Mouse (Mus musculus) ZHBTc4 (cell line): ENCODE results near the gene Gm16181.

Source experiments
- DNase-seq: peaks from one replicate; pipeline ENCODE4 v3.0.0-alpha.2; 2011; ENCODE audit warnings: low read depth, low spot score

Gm16181 gene

DNA sequence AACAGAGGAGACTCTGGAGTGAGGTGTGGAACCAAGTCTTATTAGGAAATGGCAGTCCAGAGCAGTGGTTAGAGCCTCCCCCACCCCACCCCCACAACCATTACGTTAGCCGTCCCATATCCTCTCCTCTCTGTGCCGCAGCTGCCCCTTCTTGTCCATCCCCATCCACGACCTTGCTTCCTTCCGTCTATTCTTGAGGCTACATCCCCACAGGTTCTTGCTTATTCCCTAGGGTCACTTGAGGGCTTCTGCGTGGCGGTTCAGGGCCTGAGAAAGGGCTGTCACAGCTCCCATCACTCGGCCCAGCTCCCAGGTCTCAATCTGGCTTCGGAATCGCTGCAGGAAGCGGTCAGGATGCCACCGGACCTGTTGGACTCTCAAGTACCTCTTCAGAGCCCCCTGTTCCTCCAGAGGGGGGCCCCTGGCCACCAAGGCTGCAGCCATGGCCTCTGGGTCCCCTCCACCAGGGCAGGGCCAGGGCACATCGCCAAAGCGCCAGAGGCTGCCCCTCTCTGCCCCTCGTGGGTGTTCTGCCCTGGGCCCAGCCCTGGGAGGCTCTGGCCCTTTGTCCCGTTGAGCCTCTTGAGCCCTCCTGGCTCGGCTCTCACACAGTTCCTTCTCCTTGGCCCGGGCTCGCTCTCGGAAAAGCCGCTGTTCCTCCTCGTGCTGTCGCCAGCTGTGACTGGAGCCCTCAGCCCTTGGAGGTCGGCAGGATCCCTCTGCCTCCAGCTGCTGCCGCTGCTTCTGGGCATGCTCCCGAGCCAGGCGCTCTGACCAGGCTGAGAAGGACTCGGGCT is at the start of gene Gm16181:
Gene Gm16181, plus strand, starts transcription at position 679 of the 797 bp plus-strand sequence.
- DNase-seq: peak; percentile 44

DNA sequence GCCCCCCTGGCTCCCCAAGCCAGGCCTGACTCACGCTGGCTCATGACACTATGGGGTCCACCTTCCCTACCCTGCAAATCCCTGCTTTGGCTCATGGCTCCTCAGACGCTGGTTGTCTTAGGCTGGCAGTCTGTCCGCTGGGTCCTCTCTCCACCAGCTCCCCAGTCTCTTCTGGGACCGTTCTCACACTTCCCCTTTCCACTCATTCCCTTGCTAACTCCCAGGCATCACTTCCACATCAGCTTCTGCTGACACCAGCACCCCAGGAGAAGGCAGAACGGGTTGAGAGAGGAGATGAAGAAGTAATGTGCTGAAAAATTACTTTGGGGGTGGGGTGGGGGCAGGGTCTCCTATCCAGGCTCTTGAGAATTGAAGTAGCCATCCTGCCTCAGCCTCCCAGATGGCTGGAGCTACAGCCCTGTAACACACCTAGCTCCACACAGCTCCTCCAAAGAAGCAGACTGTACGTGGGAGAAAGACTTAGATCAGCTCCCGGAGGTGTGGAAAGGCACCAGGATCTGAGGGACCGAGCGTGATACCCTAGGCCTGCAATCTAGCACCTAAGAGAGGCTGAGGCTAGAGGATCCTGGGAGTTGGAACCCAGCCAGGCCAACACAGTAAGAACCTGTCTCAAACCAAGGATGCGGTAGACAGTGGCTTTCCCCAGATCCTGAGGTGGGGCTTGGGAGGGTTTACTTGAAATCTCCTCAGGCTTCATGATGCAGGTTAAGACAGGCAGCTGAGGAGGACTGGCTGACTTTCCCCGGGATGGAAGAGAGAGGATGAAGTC is 48.0 kb upstream of the Gm16181 start:
- DNase-seq: no peak

GRCm38 (mm10) chr17:35173329-35173728 is 47.3 kb upstream of the Gm16181 start:
- no peak for DNase-seq

- no peak for DNase-seq
Measured at GRCm38 (mm10) chr17:35174201-35174977, 46.2 kb upstream of the Gm16181 start.

GRCm38 (mm10) chr17:35175382-35175781 is 45.3 kb upstream of the Gm16181 start:
- DNase-seq: no peak

GRCm38 (mm10) chr17:35175968-35176367 is 44.7 kb upstream of the Gm16181 start, which contains the start of gene Aif1:
Gene Aif1, minus strand, starts transcription at chr17:35176068.
- no peak for DNase-seq

GRCm38 (mm10) chr17:35178528-35178927 is 42.1 kb upstream of the Gm16181 start:
- DNase-seq: peak; percentile 88

DNA sequence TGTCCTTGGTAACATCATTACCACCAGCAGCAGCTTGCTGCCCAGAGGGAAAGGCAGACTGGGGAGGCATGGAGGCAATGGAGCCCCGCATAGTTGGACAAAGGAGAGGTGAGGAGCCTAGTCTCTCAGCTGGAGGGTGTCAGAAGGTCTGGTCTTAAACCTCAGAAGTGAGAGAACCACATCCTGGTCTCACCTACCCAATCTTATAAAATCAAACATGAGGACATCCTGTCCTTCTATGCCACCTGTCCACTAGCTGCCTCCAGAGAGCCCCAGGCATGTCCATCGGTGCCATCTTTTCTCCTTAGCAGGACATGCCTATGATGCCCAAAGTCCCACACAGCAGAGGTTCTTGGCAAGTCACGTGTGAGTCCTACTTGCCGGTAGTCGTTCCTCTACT is 40.5 kb upstream of the Gm16181 start:
- DNase-seq: no peak

DNA sequence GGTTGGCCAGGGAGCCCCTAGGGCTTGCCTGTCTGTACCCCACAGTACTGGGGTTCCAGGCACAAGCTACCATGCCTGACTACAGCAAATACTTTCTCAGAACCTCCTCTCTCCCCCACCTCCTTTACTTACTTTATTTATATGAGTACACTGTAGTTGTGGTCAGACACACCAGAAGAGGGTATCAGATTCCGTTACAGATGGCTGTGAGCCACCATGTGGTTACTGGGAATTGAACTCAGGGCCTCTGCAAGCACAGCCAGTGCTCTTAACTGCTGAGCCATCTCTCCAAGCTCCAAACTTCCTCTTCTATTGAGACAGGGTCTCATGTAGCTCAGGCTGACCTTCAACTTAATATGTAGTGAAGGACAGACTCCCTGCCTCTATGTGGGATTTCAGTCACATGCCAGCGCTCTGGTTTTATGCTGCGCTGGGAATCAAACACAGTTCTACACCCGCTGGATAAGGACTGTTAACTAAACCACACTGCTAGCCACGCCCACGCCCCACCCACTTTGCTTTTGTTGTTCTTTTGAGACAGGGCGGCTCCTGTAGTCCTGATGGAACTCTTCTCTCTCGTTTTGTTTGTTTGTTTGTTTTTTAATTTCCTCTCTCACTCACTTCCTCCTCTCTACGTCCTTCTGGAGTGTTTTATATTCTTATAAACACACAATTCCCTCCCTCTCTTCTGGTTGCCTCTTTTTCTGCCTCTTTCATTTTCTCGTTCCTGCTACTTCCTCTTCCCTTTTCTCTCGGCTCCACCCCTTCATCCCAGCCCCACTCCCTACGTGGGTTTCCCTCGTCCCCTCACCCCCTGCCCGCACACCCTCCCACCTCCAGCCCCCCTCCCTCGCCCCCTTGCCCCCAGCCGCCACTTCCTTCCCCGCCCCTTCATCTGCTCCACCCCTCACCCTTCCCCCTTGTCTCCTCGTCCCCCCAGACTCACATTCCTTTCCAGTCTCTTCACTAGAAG is 34.7 kb upstream of the Gm16181 start:
- peak; percentile 93 for DNase-seq

GRCm38 (mm10) chr17:35186681-35187080 is 34.0 kb upstream of the Gm16181 start:
- DNase-seq: peak; percentile 92

- no peak for DNase-seq
Measured at GRCm38 (mm10) chr17:35187345-35187744, 33.3 kb upstream of the Gm16181 start.

DNA sequence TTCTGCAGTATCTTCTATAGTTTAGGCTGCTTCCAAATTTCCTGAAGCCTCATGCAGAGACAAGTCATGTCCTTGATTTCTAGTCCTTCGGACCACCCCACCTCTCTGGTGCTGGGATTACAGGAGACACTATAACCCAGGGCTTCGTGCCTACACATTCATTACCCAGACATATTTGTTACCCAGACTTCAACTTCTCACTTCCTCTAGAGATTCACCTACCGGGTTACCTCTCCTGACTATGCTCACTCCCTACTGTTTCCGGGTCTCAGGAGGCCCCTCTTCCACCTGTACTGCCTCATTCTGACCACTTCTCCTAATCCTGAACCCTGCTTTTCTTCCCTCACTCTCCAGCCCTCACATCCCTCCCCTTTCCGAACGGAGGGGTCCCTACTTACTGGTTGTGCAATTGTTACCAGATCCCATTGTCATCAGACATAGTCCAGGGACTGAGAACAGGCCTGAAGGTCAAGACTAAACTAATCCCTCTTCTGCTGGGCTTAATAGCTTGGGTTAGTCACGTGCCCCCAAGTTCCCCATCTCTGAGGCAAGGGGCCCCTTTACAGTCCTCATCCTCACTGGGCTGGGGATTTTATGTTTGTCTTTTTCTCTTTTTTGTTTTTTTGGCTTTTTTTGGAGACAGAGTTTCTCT is 32.5 kb upstream of the Gm16181 start, which contains the start of gene Lst1:
Gene Lst1, minus strand, starts transcription at position 481 of the 652 bp plus-strand sequence.
- DNase-seq: no peak

GRCm38 (mm10) chr17:35189186-35189585 is 31.4 kb upstream of the Gm16181 start:
- DNase-seq: no peak

DNA sequence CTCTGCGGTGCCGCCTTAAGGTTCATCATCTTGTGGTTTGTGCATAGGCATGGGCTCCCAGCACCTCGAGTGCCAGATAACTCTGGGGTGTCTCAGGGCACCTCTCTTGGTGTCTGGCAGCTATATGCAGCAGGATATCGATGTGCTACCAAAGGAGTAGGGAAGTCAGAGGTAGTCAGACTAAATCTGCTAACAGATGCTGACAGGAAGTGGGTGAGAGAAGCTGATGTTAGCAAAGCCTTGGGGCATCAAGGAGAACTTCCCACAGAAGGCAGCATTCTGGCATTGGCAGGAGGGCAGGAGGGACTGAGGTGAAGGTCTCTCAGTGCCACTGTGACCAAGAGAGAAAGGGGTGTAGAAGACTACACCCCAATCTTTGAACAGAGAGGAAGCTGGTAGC is 30.5 kb upstream of the Gm16181 start:
- no peak for DNase-seq

DNA sequence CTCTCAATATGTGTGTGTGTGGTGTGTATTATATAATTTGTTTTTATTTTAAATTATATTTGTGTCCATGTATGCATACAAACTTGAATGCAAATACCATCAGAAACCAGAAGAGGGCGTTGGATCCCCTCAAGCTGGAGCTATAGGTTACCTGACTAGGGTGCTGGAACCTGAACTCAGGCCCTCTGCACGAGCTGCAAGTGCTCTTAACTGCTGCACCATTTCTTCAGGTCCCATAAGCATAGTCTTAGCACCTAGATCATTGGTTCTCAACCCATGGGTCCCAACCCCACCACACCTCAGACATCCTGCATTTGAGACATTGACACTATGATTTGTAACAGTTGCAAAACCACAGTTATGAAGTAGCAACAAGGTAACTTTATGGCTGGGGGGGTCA is 28.9 kb upstream of the Gm16181 start:
- peak; percentile 50 for DNase-seq

DNA sequence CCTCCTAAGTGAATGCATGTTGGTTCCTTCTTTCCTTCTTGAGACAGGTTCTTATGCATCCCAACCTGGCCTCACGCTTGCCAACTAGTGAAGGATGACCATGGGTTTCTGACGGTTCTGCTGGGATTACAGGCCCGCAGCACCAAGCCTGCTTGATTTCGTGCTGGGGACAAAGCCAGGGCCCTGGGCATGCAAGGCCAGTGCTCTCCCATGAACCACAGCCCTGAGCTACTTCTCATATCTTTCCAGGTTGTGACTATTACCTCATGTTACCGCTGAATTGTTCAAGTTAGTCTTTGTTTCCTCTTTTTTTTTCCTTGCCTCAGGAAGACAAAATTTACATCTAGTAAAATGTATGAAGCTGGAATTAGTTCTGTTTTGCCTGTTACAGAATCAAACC is 27.7 kb upstream of the Gm16181 start:
- DNase-seq: no peak

GRCm38 (mm10) chr17:35193881-35194843 is 26.5 kb upstream of the Gm16181 start, which contains the start of gene Ltb:
Gene Ltb, plus strand, starts transcription at chr17:35194439.
- no peak for DNase-seq

DNA sequence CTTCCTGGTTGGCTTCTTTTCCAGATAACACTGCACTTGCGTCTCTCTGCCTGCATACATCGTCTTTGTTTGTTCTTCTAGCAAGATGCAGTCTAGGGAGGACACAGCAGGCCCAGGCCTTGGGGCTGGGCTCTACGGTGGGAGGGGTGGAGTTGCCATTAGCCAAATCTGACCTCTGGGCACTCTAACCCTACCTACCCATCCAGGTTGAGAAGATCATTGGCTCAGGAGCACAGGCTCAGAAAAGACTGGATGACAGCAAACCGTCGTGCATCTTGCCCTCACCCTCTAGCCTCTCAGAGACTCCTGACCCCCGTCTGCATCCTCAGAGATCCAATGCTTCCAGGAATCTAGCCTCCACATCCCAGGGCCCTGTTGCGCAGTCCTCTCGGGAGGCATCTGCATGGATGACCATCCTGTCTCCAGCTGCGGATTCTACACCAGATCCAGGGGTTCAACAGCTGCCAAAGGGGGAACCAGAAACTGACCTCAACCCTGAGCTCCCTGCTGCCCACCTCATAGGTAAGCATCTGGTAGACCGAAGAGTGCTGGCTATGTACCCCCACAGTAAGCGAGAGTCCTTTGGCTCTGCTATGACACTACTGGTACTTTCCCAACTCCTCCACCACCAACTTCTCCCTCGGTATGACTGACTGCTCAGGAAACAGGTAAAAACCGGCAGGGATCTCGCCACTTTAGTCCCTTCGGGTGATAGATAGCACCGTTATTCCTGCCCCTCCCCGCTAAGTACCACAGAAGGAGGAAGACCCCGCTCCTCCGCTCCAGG is 25.6 kb upstream of the Gm16181 start:
- DNase-seq: no peak
